Mouse (Mus musculus) mouse trophoblast stem cell (cell line): Measurements from ENCODE around the gene Krtap28-10.

Experiments
- in situ Hi-C, 2 experiments: fragments of 300-500 bp; cut with MseI, MboI; formaldehyde crosslinking; loops; 2 replicates in 1 of 2; 3 replicates in 1 of 2; pipeline ENCODE4 v1.15.1; 2025

Krtap28-10 gene

DNA sequence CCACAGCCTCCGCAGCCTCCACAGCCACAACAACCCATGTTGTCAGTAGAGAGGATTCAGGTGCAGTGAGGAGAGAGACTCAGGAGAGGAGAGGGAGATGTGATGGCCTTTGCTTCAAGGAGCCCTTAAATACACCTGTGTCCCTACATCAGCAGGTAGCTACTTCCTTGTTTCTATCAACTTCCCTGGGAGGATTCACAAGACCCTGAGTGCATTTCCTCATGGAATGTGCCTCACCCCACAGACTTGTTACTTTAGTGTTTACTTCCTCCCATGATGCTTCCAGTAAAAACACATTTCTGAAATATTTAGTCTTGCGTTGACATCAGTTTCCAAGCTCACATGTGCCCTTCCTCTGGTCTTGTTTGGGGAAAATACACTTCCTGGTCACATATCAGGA lies at the start of gene Krtap28-10:
Gene Krtap28-10, minus strand, starts transcription at position 101 of the 400 bp plus-strand sequence.
- in situ Hi-C loops = no loop called here

- in situ Hi-C loops = no loop called here
Measured at GRCm38 (mm10) chr1:83091268-83091667, 49.0 kb upstream of the Krtap28-10 start.

DNA sequence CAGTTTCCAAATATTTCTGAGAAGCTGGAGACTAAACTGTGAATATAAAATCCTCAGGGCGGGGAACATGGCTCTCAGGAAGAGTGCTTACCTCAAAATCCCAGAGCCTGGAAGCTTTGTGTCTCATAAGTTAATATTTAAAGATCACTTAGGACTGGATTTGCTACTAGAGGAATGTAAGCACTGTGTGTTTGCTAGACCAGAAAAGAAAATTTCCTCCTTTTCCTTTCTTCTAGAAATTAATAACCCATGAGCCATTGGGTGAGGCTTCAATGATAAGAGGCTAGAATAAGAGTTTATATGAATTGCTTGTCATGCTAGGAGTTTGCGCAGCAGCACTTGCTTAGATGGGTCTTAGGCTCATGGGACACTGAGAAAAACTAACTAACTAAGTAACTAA lies 42.5 kb upstream of the Krtap28-10 start:
- in situ Hi-C loops = no loop called here

DNA sequence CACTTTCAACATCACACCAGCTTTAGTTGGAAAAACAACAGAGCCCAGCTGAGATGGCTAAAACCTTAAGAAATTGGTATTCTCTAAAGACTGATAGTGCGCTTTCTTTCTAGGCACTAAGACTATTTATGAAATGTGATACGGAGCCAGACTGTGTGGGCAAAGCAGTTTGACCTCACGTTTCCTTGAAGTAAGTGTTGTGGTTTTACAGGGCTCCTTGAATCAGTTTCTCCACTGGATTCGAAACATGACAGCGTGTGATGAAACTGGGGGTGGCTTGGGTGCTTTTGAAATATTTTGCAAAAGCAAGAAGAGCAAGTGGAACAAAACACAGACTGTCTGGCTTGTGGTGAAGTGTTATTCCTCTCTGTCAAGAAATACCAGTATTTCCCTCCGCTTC lies 34.7 kb upstream of the Krtap28-10 start:
- in situ Hi-C loops = no loop called here

DNA sequence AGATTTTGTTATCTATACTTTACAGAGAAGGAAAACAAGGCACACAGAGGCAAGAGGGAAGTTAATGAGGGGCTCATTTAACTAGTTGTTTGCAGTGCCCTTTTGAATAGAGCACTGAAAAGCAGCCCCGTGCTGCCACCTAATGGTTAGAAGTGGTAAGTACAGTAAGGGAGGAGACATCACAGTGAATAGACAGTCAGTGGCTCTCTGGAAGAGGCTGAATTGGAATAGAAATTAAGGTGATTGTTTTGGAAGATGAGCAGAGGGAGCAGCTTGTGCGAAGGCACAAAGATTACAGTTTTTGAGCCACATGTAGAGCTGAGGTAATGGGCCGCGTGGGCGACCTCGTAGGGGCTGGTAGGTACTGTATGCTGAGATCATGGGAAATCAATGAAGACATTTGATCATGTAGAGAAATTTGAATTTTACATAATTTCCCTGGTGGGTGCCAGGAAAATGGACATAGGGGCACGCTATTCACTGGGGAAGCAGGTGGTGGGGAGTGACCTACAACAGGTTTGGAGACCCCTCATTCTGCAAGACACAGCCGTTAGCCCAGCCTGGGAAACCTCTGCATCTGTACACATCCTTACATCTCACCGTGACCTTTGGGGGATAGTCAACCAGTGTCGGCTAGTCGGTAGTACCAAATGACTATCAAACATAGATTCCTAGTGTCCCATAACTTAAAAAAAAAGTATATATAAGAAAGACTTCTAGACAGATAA lies 34.1 kb upstream of the Krtap28-10 start:
- in situ Hi-C loops = no loop called here

GRCm38 (mm10) chr1:83075526-83076189 lies 33.4 kb upstream of the Krtap28-10 start:
- in situ Hi-C loops = no loop called here

- in situ Hi-C loops = loop anchor here (10.0 to 25.0 kb wide), 3 partner anchors 88 to 645 kb away; partner anchors contain the start of gene Daw1 (in 1 of the 2)
Measured at GRCm38 (mm10) chr1:83067205-83067604, 24.9 kb upstream of the Krtap28-10 start.

- in situ Hi-C loops = loop anchor here (10.0 to 25.0 kb wide), 3 partner anchors 88 to 646 kb away; partner anchors contain the start of gene Daw1 (in 1 of the 2)
Measured at GRCm38 (mm10) chr1:83066577-83066976, 24.3 kb upstream of the Krtap28-10 start.

- in situ Hi-C loops = loop anchor here (5.0 to 25.0 kb wide), 4 partner anchors 87 to 647 kb away; partner anchors contain the start of gene Daw1 (in 1 of the 2)
Measured at GRCm38 (mm10) chr1:83064851-83065250, 22.6 kb upstream of the Krtap28-10 start.

DNA sequence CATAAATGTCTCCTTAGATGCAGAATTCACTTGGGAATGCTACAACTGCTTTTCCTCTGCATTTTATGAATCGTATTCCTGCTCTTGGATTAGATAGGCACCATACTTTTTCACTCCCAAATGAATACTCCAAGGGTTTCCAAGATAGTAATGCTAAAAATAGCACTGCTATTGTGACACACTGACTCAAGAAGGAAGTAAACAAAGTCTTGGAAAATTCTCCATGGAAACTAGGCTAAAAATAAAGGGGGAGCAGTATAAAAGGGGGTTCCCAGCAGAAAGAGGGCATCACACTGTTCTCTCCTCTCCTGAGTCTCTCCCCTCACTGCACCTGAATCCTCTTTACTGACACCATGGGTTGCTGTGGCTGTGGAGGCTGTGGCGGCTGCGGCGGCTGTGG lies 18.4 kb upstream of the Krtap28-10 start, which contains the start of gene Krtap28-13:
Gene Krtap28-13, plus strand, starts transcription at position 288 of the 400 bp plus-strand sequence.
- in situ Hi-C loops = loop anchor here (5.0 to 25.0 kb wide), 4 partner anchors 92 to 652 kb away; partner anchors contain the start of gene Daw1 (in 1 of the 2)

DNA sequence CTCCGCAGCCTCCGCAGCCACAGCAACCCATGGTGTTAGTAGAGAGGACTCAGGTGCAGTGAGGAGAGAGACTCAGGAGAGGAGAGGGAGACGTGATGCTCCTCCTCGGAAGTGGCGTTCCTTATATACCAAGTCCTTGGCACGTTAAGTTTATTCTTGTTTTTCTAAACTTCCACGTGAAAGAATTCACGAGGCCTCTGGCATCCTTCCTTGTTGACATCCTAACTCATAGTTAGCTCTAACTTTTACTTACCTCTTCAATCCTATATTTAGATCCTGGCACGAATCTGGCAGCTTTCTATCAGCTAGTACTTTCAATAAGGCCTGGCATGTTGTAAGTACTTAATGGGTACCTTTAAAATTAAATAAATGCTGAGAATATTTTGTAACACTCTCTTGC lies 17.0 kb upstream of the Krtap28-10 start, which contains the start of gene A030005K14Rik:
Gene A030005K14Rik, minus strand, starts transcription at position 101 of the 400 bp plus-strand sequence.
- in situ Hi-C loops = loop anchor here (25.0 kb wide), 1 partner anchor 653 kb away; no protein-coding TSS in a partner anchor

DNA sequence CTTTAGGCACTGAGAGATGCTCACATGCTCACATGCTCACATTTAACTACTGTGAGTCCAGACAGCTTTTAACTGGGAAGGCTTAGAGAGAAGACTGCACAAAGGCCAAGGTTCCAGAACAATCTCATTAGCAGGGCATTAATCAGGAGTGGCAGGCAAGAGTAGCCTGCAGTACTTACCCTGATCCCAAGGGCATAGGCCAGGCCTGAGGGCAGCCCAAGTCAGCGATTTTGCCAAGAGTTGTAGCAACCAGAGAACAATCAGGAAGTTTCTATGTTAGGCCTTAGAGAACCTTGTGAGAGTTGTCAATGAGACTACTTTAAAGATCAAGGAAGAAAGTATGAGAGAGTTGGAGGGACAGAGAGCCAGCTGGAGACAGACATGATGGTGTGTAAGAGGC lies 16.2 kb upstream of the Krtap28-10 start:
- in situ Hi-C loops = loop anchor here (25.0 kb wide), 1 partner anchor 654 kb away; no protein-coding TSS in a partner anchor

GRCm38 (mm10) chr1:83044882-83045427 lies 2.7 kb upstream of the Krtap28-10 start, which contains the start of gene Gm47969:
Gene Gm47969 (plus strand): TSS chr1:83044932.
- in situ Hi-C loops = no loop called here

DNA sequence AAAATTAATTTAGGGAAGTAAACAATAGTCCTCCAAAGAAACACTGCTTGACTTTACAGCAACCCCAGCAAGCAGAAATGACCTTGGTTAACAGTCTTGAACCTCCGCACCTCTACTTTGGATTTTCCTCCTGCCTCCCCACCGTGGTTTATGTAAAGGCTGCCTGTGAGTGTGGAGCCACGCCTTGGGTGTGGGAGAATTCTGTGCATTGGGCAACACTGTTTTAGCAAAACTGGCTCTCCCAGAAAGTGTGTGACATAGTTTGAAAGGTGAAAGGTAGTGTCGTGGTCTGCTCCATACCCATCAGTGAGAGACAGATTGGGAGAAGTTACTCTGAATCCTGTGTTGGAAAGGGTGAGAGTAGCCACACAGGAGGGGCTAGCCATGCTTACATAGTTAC lies 3.2 kb downstream of the Krtap28-10 start:
- in situ Hi-C loops = no loop called here

DNA sequence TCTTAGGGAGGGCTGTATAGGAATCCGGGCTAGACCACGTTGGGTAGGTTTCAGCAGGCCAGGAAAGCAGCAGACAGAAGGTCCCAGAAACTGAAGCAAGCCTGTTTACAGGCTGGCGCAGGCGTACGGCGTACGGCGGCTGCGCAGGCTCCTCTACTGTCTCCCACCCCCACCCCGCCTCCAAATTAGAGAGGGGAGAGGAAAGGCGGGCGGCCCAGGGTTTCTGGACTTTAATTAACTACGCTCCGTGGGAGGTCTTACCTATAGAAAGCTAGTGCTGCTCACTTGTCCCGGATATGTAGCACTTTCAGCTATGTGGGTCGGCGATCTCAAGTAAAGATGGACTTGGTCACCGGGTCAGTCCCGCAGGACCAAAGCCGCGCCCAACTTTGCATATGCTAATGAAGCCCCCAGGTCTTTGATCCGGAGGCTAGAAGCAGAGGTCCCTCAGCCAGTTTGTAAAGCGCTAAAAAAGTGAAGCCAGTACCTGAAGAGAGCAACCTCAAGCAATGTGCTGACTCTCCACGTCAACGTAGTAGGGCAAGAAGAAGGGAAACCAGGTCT lies 4.1 kb downstream of the Krtap28-10 start, which contains the start of gene Slc19a3:
Gene Slc19a3, minus strand, starts transcription at position 340 of the 564 bp plus-strand sequence.
- in situ Hi-C loops = no loop called here

DNA sequence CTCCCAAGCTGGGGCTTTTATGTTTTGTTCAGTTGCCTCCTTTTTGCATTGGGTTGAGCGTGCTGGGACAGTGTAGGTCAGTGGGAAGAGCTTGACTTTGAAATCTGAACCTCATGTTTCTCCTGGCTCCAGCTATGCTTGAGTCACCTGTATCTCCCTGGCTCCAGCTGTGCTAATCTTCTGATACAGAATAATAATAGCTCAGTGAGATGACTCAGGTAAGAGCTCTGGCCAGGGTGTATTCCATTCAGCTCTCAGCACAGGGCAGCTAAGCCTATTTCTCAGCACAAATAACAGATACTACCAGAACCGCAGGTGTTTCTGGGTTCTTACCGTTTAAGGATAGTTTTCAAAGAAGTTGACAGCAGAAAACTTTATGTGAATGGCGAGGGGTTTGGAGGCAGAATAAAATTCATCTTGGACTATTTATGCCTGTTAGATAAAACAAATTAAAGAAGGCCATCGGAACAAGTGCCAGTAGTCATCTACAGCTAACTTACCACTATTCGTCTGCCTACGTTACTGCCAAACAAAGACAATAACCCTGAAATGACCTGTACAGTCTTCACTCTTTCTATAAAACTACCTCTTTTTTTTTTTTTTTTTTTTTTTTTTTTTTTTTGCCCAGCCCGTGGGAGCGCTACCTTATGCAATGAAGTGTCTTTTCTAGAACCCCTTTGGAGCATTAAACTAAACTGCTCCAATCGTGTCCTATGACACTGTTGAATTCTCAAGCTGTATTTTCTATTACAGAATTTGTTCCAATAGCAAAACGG lies 5.2 kb downstream of the Krtap28-10 start:
- in situ Hi-C loops = no loop called here

DNA sequence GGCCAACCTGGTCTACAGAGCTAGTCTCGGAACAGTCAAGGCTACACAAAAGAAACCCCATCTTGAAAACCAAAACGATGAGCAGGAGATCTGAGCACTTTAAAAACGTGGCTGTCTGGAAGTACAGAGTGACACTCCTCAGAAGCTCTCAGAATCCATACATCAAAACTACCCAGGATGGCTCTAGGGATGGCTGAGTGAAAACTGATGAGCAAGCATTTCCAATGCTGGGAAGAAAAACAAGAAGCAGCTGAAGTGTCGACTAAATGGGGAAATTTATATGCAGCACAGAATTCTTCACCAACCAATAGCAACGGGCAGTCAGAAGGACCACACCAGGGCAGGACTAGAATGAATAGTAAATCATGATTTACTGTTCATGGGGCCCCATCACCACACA lies 7.8 kb downstream of the Krtap28-10 start:
- in situ Hi-C loops = no loop called here

DNA sequence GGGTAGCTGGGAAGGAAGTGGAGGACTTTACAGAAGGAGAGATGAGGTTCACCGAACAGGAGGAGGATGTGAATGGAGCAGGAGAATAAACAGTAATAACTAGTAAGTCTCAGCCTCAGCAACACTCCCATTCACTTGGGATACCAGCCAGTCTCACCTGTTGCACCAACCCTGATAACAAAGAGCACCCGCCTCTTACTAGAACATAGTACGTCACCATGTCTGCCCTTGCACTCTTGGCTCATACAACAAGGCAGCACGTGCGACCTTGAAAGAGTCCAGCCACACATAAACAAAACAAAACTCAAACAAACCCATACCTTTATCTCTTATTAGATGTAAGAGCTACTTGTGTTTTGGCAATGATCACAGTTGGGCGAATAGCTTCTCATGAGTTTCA lies 9.8 kb downstream of the Krtap28-10 start:
- in situ Hi-C loops = no loop called here

GRCm38 (mm10) chr1:83031950-83032349 lies 10.3 kb downstream of the Krtap28-10 start:
- in situ Hi-C loops = no loop called here

DNA sequence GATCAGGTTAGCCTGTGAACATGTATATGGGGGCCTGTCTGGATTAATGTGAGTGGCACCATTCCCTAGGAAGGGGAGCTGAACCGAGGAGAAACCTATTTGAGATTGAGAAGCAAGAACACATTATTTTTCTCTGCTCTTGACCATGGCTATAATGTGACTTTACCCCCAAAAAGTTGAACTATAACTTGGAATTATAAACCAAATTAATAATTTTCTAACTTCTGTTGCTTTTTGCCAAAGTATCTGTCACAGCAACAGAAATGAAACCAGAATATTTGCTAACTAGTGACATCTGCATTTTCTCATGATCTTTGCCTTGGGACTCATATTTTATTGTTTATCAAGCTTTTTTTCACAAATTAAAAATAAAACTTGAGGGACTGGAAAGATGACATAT lies 25.7 kb downstream of the Krtap28-10 start:
- in situ Hi-C loops = no loop called here
